Mouse (Mus musculus): ENCODE measurements around the gene Fosb.

The Fosb gene

DNA sequence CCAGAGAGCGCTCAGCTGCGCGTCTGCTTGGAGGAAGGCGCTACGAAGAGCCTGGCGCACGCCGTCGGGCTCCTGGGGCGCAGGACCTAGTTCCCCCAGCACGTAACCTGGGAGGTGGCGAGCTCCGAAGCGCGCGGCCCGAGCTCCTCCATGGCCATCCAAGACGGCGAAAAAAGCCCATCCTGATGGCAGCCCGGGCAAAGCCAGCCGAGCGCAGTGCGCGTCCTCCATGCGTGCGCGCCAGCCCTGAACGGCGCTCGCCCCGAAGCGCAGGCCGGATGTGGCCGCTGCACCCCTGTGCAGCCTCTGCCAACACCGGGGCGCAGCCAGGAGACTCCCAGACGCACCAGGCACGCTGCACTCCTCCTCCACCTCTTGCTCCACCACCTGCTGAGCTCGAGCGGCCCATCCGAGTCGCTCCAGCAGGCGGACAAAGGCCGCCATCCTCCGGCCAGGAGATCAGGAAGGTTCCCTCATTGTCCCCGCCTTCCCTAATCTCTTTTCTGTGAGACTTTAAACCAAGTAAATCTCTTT lies 30.2 kb downstream of the Fosb start, which contains the start of gene Ppm1n:
Ppm1n (minus strand) TSS at position 484 of the 534 bp plus-strand sequence.
- no peak for DNase-seq

DNA sequence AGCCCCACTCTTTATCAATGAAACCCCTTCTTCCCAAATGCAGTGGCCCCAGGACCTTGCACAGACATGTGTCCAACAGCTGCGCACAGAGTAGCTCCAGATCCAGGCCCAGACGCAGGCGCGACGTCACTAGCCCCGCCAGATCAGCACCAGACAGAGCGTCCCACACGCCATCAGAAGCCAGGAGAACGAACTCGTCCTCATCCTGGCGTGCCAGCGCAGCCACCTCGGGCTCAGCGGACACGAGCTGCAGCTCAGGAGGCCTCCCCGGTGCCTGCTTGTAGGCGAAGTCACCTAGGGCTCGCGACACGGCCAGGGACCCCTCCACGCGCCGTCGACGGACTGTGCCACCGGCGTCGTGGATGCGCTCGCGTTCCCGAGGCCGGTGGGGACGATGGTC lies 30.8 kb downstream of the Fosb start:
- no peak for DNase-seq

DNA sequence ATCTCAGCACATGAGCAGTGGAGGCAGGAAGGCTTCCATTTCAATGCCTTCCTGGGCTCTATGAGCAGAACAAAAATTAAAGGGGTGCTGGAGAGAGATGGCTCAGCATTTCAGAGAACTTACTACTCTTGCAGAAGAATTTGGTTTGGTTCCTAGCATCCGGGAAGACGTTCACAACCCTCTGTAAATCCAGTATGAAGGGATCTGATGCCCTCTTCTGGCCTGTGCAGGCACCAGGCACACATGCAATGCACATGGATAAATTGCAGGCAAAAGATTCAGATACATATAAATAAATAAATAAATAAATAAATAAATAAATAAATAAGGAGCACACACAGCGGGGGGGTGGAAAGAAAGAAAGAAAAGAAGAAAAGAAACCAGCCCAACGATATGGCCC lies 33.6 kb downstream of the Fosb start:
- DNase-seq, result peak; percentile 45

DNA sequence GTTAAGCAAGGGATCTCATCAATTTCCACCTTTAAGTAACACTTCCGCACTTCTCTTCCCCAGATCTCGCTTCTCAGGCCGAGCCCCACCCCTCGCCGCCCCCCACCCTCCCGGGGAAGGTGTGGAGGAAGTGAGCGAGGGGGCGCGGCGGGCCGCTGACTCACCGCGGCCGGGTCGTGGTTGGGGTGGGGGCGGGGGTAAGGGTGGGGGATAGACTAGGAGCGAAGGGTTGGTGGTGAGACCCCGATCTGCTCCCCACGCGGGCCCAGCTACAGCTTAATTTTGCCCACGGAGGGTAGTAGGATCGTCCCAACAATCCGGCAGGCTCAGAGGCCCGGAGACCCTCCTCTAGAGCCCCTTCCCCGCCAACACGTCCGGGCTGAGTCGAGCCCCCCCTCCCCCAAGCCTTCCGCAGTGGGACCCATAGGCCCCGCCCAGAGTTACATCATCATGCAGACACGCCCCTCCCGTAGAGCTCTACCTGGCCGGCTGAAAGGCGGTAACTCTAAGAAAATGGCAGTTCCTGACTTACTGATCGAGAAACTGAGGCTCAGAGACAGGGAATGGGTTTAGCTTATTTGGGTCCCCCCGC lies 37.6 kb downstream of the Fosb start:
- DNase-seq, result peak; percentile 93

DNA sequence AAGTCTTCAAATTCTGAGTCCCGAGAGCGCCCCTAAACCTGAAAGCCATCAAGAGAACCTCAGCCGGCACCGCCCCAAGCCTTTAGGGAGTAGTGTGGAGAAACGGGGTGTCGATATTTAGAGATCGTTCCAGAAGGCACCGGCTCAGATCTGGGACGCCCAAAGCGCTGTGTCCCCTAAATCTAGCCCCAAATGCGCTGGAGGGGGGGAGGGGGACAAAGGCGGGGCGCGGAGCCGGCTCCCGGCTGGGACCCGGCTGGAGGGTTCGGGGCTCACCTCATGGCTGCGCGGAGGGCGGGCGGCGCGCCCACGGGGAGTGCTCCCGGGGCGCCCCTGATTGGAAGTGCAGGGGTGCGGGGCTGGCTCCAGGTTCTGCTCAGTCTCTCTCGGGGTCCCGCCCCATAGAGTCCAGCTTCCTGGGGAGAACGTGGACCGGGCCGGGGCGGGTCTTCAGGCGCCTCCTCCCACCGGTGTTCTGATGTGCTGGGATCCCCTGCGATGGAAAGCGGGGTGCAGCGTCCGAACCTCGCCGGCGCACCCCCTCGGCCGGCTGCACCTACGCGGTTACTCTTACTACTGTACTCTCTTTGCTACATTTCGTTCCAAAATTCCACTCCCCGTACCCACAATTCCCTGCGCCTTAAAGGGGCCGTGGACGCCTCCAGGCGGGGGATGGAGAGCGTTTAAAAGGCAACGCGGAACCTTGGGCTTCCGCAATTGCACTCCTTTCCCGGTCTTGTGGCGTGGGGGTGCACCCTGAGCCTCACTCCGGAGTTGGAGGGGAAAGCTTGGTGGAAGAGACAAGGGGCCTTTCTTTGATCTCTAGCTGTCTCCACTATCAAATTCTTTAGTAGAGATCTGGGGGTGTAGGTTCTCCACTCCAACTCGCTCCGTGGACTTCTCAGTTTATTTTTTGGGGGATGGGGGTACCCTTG lies 38.3 kb downstream of the Fosb start, which contains the start of gene Vasp:
Vasp (minus strand) TSS at position 580 of the 935 bp plus-strand sequence.
- DNase-seq, result peak; percentile 93

DNA sequence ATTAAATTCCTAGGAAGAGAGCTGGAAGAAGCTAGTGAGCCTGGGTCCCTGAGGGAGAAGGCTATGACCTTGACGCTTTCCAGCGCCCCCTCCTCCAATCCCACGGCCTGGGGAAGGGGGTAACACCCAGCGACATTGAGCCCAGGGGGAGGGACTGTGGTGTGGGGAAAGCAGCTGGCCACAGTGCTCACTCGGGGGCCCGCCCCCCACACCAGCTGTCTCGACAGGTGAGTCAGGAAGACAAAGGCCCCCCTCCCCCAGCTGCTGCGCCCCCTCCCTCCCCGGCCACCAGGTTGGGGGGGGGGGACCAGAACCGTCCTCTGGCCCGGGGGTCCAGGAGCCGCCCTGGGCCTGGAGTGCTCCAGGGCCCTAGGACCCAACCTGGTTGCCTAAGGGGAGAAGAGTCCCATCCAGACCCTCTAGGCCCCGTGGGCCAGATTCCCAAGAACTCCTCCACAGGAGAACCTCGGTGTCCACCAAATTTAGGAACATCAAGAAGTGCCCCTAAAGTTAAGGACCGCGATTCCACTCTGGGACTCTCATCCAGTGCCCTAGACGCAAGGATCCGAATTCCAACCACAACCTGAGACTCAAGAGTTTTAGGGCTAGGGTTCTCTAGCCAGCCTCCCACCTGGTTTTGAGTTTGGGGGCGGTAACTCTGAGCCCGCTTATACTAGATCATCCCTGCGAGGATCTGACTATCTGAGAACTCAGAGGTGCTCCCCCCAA lies 39.2 kb downstream of the Fosb start:
- no peak for DNase-seq

DNA sequence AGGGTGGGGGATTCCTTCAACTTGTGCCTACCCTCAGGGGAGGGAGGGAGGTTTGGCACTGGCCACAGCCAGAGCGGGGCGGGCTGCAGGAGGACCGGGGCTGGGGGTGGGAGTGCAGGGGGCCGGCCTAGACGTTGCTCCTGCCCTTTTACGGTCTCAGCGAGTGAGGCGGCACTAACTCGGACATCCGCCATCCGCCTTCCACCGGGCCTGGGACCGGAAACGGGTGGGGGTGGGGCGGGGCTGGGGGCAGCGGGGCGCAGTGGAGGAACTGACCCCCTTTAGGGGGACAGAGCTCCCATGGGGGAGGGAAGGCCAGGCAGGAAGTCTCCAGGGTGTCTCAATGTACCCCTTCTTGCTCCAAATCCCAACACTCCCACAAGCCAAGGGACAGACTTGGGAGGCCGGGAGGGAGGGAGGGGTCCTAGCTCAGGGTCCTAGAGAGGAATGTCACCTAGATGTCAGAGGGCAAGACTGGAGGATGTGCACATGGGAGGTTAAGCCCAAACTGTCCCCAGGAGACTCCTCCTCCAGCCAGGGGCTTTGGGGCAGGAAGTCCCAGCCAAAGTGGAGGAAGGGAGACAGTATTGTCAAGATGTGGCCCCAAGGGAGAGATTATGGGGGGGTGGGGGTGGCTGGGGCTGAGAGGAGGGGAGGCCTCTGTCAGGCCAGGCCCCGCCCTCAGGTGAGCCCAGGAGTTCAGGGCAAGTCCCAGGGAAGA lies 40.0 kb downstream of the Fosb start:
- DNase-seq, result peak; percentile 85

DNA sequence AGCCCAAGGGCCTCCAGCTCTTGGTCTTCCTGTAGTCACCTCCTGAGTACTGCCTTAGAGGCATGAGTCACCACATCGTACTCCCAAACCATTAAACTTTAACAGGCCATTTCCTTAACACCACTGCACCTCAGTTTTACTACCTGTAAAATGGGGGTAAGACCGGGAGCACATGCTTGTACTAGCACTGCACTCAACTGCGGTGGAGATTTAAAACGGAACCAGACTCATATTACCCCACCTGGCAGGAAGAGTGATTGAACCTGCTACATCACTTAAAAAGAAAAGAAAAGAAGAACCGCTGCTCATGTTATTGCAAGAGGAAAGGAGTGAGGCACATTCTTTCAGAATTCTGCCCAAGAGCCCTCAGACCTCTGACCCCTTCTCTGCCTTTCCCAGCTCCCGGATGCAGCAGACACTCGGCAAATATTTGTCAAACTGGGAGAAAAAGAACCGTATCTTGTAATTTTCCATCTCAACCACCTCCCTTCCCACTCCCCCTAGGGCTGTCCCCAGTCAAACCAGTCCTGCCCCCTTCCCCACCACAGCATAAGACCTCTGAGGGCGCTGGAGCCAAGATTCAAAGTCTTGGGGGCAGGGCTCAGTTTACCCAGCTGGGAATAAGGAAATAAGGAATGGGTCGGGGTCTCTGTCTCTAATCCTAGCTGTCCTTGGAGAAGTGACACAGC lies 40.7 kb downstream of the Fosb start:
- peak; percentile 72 for DNase-seq

DNA sequence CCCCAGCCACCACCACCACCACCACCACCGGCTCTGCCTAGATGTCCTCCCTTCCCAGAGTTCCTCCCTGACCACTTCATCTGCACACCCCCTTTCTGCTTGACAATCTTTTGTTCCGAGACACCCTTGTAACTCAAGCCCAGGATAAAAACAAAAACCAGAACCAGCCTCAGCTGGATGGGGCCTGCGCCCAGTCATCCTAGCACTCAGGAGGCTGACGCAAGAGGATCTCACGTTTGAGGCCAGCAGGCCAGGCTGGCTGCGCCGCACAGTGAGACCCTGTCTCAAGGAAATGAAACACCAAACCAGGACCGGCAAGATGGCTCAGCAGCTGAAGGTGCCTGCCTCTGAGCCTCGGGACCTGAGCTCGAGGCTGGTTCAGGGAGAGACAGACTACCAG lies 42.8 kb downstream of the Fosb start:
- DNase-seq, result peak; percentile 70

DNA sequence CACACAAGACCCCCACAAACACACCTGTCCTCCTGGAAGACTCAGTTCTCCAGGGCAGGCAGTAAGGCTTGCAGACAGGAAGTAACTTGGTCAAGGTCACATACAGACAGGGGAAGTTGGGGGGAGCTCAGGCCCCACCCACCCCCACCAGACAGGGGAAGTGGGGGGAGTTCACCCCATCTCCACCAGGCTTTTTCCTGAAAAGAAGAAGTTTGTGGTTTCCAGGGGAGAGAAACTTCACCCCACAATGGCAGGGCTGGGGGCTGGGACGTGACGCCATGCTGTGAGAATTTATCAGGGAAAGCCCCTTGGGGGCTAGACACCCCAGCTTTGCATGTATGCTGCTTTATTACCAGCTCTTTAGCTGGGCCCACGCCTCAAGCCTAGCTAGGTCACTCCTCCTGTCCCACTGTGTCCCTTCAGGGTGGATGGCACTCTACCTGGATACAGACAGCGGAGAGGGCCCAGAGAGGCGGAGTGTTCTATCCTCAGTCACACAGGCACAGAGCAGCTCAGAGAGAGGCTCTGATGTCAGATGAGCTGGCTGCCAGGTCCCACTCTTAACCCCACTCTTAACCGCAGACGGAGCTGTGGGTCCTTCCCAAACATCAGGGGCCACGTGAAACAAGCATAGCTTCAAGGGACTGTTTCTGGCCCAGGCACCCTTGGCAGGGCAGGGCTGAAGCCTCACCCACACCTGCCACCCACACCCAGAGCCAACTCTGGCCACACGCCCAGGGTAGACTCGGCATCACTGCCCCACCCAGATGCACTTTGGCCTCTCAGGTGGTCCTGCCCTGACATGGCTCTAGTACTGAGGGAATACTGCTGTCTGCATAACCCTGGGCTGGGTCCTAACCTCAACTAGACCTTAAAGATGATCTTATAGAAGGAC lies 43.7 kb downstream of the Fosb start:
- peak; percentile 65 for DNase-seq

DNA sequence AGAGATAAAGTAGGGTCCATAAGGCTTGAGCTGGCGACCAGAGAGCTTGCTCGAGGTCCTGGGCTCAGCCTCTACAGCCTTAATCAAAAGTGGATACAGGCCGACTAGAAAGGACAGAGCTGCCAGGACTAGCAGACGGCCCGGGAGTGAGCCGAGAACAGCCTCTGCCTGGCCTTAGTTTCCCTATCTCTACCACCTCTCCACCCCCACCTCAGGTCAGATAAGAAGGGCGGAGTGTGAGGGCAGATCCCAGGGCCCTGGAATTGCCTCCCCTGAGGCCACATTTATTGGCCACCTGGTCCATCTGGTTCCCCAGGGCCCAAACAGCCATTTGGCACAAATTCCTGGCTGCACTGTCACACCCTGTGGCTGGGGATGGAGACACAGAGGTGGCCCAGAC lies 44.7 kb downstream of the Fosb start:
- no peak for DNase-seq

DNA sequence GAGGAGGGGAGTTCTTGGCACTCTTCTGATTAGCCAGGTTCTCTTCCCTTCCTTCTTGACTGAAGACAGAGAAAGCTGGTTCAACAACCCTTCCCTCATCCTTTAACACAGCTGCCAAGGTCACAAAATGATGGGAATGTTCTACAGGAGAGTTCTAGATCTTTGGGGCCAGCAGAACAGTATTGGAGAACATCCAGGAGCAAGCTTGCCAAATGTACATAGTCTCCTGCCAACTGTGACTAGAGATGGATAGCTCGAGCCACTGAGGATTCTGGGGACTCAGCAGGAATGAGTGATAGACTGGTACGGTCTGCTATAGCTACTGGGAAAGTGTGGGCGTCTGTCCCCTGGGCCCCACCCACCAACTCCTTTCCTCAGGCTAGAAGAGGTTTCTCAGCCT lies 51.5 kb downstream of the Fosb start:
- DNase-seq, result no peak

DNA sequence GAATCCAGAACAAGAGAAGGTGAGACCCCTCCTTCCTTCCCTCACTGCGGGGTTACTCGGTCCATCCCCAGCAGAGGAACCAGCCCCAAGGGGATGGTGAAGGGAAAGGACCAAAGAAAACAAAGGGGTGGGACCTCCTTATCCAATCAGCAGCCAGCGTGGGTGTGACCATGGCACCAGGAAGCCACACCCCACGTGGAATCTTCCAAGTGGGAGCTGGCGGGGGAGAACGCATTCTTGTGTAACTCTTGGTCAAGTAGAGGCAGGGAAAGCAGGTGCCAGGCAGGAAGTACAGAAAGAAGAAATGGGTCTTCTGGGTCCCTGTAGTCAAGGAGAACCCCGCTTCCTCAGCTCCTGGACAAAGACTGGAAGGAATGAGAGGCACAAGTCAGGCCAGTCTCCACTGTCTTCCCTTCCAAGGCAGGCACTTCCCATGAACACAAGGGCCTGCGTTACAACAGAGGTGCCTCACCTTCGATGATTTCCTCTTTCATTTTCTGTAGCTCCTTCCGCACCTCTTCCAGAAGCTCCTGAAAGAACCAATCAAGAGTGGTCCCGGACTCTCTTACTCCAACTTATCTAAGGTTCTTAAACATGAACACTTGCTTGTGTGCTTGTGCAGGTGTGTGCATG lies 52.3 kb downstream of the Fosb start:
- peak; percentile 94 for DNase-seq

DNA sequence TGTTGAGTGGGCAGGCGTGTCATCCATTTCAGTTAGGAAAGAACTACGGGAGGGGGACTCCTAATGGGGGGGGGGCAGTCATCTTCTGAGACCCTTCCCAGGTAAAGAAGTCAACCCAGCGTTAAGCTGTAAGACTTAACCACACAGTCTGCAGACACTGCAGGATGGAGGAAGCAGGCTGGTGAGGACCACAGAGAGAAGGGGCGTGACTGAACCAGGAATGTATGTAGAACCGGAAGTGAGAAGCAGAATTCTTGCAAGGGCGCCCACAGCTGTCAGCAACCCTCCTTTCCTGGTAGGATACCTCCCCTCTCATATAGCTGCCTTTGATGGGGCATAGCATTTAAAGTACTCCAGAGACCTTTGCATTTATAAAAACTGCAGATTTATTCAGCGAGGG lies 53.3 kb downstream of the Fosb start:
- DNase-seq, result peak; percentile 38

DNA sequence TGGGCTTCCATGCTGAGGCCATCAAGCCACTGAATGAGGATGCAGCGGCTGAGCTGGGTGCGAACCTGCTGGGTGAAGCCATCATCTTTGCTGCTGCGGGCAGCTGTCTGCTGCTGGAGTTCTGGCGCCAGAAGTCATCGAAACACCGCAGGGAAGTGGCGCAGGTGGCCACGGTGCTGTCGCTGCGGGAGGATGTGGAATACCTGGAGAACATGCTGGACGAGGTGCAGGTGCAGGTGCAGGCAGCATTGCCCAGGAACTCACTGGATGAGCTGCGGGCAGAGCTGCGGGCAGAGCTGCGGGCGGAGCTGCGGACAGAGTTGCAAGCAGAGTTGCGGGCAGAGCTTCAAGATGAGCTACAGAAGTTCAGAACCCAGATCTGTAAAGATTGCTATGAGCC lies 54.5 kb downstream of the Fosb start:
- DNase-seq, result no peak

DNA sequence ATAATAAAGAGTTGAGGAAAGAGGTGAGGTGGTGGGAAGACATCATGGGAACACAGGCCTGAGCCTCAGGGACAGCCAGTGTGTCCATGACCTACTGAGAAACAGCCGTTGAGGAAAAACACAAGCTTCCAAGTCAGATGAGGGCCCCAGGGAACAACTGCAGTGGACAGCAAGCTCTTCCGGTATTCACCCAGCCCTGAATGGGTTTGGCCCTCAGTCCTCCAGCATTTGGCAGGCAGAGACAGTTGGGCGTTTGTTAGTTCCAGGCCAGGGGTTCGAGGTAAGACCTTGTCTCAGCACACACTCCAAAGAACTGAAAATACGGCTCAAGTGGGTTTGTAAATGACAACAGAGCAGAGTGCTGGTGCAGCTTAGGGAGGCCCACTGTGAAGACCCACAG lies 56.4 kb downstream of the Fosb start:
- DNase-seq, result no peak
